Mouse (Mus musculus): ENCODE data around the gene Cdh26.

DNA sequence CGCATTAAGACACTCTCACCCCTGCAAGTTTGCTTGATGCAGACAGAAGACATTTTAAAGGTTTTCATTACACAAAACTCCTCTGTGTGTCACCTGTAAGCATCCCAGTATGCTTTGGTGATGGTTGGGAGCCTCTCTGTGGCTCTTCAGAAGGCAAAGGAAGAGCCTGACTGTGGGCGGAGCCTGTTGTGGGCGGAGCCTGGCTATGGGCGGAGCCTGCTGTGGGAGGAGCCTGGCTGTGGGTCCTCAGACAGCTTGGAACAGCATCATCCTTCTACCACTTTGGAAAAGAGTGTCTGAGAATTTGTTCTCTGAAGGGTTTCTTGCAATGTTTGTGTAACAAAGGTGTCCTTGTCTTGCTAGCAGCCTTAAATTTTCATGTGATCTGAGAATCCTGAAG, 82.7 kb downstream of the Cdh26 start:
- no peak for TF ChIP-seq CTCF (IDR thresholded peaks at IDR 0.05; ENCODE audit: low read depth)
- TF ChIP-seq EP300 (IDR thresholded peaks at IDR 0.05; ENCODE audit: low read depth), result no peak

Data from liver, postnatal 0 days (tissue).